Mouse (Mus musculus): ENCODE data around the gene Wdr11. TPM values are rescaled to one million over a fixed set of nuclear protein-coding genes. Genes with fewer than 3 reads are reported as not detected.

Wdr11 gene
- polyA plus RNA-seq (2016; fragmentation: Nextera tagmentation; extraction: Ambion mirVana) = 38.9 and 47.4 TPM in 2 replicates

GRCm38 (mm10) chr7:129591371-129592131 is at the start of gene Wdr11:
TSS of gene Wdr11 (plus strand) at chr7:129591863.
- Histone ChIP-seq H3K4me3 (peak within 1 kb of the TSS; percentile 80), H3K9me3 (replicated peaks) (no peaks in the 10 kb centered on the region), H3K27me3 (ENCODE audit: low read depth, poor library complexity, severe bottlenecking) (no peaks in the 10 kb centered on the region), H3K27ac (peak within 1 kb of the TSS; percentile 96), H3K36me3 (peaks cover 15% of the 10 kb centered on the region; the same call in 1 of the 2 replicates), H3K4me1 (peaks cover 11% of the 10 kb centered on the region)
- peak; percentile 84 for DNase-seq (ENCODE audit: low spot score)
- 4% methylated on average over 37 of the region's 37 CpGs for WGBS

- Histone ChIP-seq H3K9me3 (replicated peaks) (no peaks in the 10 kb centered on the region), H3K27ac (no peak overlapping the region), H3K36me3 (no peaks in the 10 kb centered on the region), H3K27me3 (ENCODE audit: low read depth, poor library complexity, severe bottlenecking) (no peaks in the 10 kb centered on the region), H3K4me3 (no peak overlapping the region), H3K4me1 (no peaks in the 10 kb centered on the region)
- WGBS = 77% methylated on average over 1 of the region's 1 CpGs
- no peak for DNase-seq (ENCODE audit: low spot score)
These were observed 24.1 kb upstream of the Wdr11 start for GRCm38 (mm10) chr7:129567541-129567940.

GRCm38 (mm10) chr7:129568338-129568737 is 23.3 kb upstream of the Wdr11 start:
- H3K36me3 ChIP-seq = no peaks in the 10 kb centered on the region
- H3K9me3 ChIP-seq (replicated peaks) = no peaks in the 10 kb centered on the region
- H3K4me3 ChIP-seq = no peak overlapping the region
- H3K27ac ChIP-seq = no peak overlapping the region
- WGBS = 75% methylated on average over 2 of the region's 2 CpGs
- H3K27me3 ChIP-seq (ENCODE audit: low read depth, poor library complexity, severe bottlenecking) = no peaks in the 10 kb centered on the region
- no peak for DNase-seq (ENCODE audit: low spot score)
- no peaks in the 10 kb centered on the region for H3K4me1 ChIP-seq

- Histone ChIP-seq H3K36me3 (no peaks in the 10 kb centered on the region), H3K9me3 (replicated peaks) (no peaks in the 10 kb centered on the region), H3K4me3 (no peak overlapping the region), H3K27ac (no peak overlapping the region), H3K4me1 (no peaks in the 10 kb centered on the region), H3K27me3 (ENCODE audit: low read depth, poor library complexity, severe bottlenecking) (no peaks in the 10 kb centered on the region)
- 79% methylated on average over 4 of the region's 4 CpGs for WGBS
- DNase-seq (ENCODE audit: low spot score) = no peak
These were observed 17.2 kb upstream of the Wdr11 start for GRCm38 (mm10) chr7:129574471-129574870.

- no peaks in the 10 kb centered on the region for H3K4me1 ChIP-seq
These were observed 16.4 kb upstream of the Wdr11 start for GRCm38 (mm10) chr7:129575110-129575784.

GRCm38 (mm10) chr7:129592132-129592745 is 576 bp downstream of the Wdr11 start:
- H3K9me3 ChIP-seq (replicated peaks) = no peaks in the 10 kb centered on the region
- peaks cover 21% of the 10 kb centered on the region for H3K36me3 ChIP-seq
- H3K27ac ChIP-seq = peak overlapping the region; percentile 96
- H3K4me1 ChIP-seq = peaks cover 11% of the 10 kb centered on the region
- 2% methylated on average over 13 of the region's 13 CpGs for WGBS
- peak overlapping the region; percentile 80 for H3K4me3 ChIP-seq
- no peaks in the 10 kb centered on the region for H3K27me3 ChIP-seq (ENCODE audit: low read depth, poor library complexity, severe bottlenecking)
- DNase-seq (ENCODE audit: low spot score) = no peak

More at GRCm38 (mm10) chr7:129575110-129575784, 16.4 kb upstream of the Wdr11 start:
- no peak for DNase-seq (ENCODE audit: low spot score)
- Histone ChIP-seq H3K36me3 (no peaks in the 10 kb centered on the region), H3K27me3 (ENCODE audit: low read depth, poor library complexity, severe bottlenecking) (no peaks in the 10 kb centered on the region), H3K4me3 (no peak overlapping the region), H3K27ac (no peak overlapping the region), H3K9me3 (replicated peaks) (no peaks in the 10 kb centered on the region)
- WGBS = 18% methylated on average over 7 of the region's 7 CpGs

- 91% methylated on average over 2 of the region's 2 CpGs for WGBS
- no peak for DNase-seq (ENCODE audit: low spot score)
- H3K36me3 ChIP-seq = peaks cover 57% of the 10 kb centered on the region
- no peak overlapping the region for H3K4me3 ChIP-seq
- H3K27me3 ChIP-seq (ENCODE audit: low read depth, poor library complexity, severe bottlenecking) = no peaks in the 10 kb centered on the region
- H3K4me1 ChIP-seq = peaks cover 6% of the 10 kb centered on the region
- no peaks in the 10 kb centered on the region for H3K9me3 ChIP-seq (replicated peaks)
- no peak overlapping the region for H3K27ac ChIP-seq
These were observed 5.5 kb downstream of the Wdr11 start for GRCm38 (mm10) chr7:129597186-129597585.

- Histone ChIP-seq H3K27ac (no peak overlapping the region), H3K4me1 (no peaks in the 10 kb centered on the region), H3K27me3 (ENCODE audit: low read depth, poor library complexity, severe bottlenecking) (no peaks in the 10 kb centered on the region), H3K36me3 (peaks cover 95% of the 10 kb centered on the region), H3K9me3 (replicated peaks) (no peaks in the 10 kb centered on the region), H3K4me3 (no peak overlapping the region)
- 95% methylated on average over 8 of the region's 8 CpGs for WGBS
- DNase-seq (ENCODE audit: low spot score) = no peak
These were observed 14.6 kb downstream of the Wdr11 start for GRCm38 (mm10) chr7:129606291-129606690.

GRCm38 (mm10) chr7:129621141-129621540 is 29.5 kb downstream of the Wdr11 start:
- no peaks in the 10 kb centered on the region for H3K9me3 ChIP-seq (replicated peaks)
- no peak for DNase-seq (ENCODE audit: low spot score)
- H3K27ac ChIP-seq = no peak overlapping the region
- H3K4me1 ChIP-seq = no peaks in the 10 kb centered on the region
- 92% methylated on average over 5 of the region's 5 CpGs for WGBS
- H3K4me3 ChIP-seq = no peak overlapping the region
- no peaks in the 10 kb centered on the region for H3K27me3 ChIP-seq (ENCODE audit: low read depth, poor library complexity, severe bottlenecking)
- peaks cover 84% of the 10 kb centered on the region for H3K36me3 ChIP-seq

GRCm38 (mm10) chr7:129630351-129630750 is 38.7 kb downstream of the Wdr11 start:
- H3K36me3 ChIP-seq = peaks cover 94% of the 10 kb centered on the region
- H3K27ac ChIP-seq = no peak overlapping the region
- no peaks in the 10 kb centered on the region for H3K9me3 ChIP-seq (replicated peaks)
- WGBS = 95% methylated on average over 7 of the region's 7 CpGs
- no peaks in the 10 kb centered on the region for H3K4me1 ChIP-seq
- no peaks in the 10 kb centered on the region for H3K27me3 ChIP-seq (ENCODE audit: low read depth, poor library complexity, severe bottlenecking)
- H3K4me3 ChIP-seq = no peak overlapping the region
- no peak for DNase-seq (ENCODE audit: low spot score)

GRCm38 (mm10) chr7:129631453-129631852 is 39.8 kb downstream of the Wdr11 start:
- WGBS = 92% methylated on average over 6 of the region's 6 CpGs

GRCm38 (mm10) chr7:129635898-129636640 is 44.4 kb downstream of the Wdr11 start:
- H3K4me3 ChIP-seq = no peak overlapping the region
- no peaks in the 10 kb centered on the region for H3K27me3 ChIP-seq (ENCODE audit: low read depth, poor library complexity, severe bottlenecking)
- 71% methylated on average over 12 of the region's 12 CpGs for WGBS
- H3K27ac ChIP-seq = no peak overlapping the region
- peak; percentile 28 for DNase-seq (ENCODE audit: low spot score)
- peaks cover 54% of the 10 kb centered on the region for H3K36me3 ChIP-seq
- H3K9me3 ChIP-seq (replicated peaks) = no peaks in the 10 kb centered on the region
- H3K4me1 ChIP-seq = peaks cover 23% of the 10 kb centered on the region

More at GRCm38 (mm10) chr7:129631453-129631852, 39.8 kb downstream of the Wdr11 start:
- Histone ChIP-seq H3K4me3 (no peak overlapping the region), H3K27me3 (ENCODE audit: low read depth, poor library complexity, severe bottlenecking) (no peaks in the 10 kb centered on the region), H3K9me3 (replicated peaks) (no peaks in the 10 kb centered on the region), H3K27ac (no peak overlapping the region), H3K4me1 (peaks cover 8% of the 10 kb centered on the region), H3K36me3 (peaks cover 90% of the 10 kb centered on the region)
- DNase-seq (ENCODE audit: low spot score) = no peak
